Mouse (Mus musculus): Measurements from ENCODE around the gene Fbxl8. TPM values are rescaled to one million over a fixed set of nuclear protein-coding genes. Genes with fewer than 3 reads are reported as not detected.
A peak's percentile ranks its signal among the peaks of the same experiment; 100 is the strongest.

Fbxl8 gene
- polyA plus RNA-seq, 1 experiment: 2.1 TPM

DNA sequence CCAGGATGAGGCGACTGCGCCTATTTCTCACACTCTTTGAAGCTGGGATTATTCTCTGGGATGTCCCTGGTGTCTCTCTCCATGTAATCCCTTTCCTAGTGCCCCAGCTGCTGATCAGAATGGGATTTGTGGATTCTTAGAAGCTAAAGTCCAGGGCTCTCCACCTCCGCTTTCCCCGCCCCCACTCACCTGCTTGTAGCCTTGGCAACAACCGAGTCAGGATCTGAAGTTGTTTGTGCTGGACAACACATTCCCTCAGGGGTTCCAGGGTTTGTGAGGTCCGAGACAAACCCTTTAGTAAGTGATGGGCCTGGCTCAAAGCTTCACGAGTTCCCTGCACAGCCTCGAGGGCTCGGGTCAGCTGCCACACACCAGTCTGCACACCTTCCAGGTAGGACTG, 30.3 kb downstream of the Fbxl8 start:
- H3K27ac ChIP-seq (ENCODE audit: insufficient read depth, low read length): peak overlapping the region; percentile 1
- no peaks in the 10 kb centered on the region for H3K27me3 ChIP-seq (ENCODE audit: control insufficient read depth, insufficient read depth, low read length)
- TF ChIP-seq CTCF (IDR thresholded peaks at IDR 0.05; ENCODE audit: borderline replicate concordance, insufficient read depth, low read depth, low read length): no peak
- TF ChIP-seq POLR2A (IDR thresholded peaks at IDR 0.05; ENCODE audit: borderline replicate concordance, insufficient read depth, low read length): no peak
- no peak overlapping the region for H3K4me3 ChIP-seq (replicated peaks; ENCODE audit: insufficient read depth, low read depth, low read length)
- DNase-seq: no peak
- peaks cover 40% of the 10 kb centered on the region for H3K4me1 ChIP-seq (ENCODE audit: control insufficient read depth, insufficient read depth, low read length)
- WGBS: 68% methylated on average over 9 of the region's 9 CpGs

DNA sequence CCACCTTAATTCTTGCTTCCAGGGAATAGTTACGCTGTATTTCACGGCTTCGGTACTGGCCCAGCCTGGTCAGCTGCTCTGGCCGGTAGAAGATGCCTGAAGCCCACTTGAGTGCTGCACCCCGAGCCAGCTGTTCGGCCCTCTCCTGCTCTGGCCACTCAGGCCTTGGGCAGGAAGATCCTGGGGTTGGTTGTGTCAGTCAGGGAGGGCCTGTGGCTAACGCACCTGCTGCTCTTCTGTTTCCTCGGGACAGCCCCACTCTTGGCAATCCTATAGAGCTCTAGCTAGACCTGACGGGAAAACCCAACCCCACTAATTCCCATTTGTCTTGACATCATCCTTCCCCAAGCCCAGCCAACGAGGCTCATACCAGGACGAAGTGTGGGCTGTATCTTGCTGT, 30.8 kb downstream of the Fbxl8 start:
- no peak for TF ChIP-seq POLR2A (IDR thresholded peaks at IDR 0.05; ENCODE audit: borderline replicate concordance, insufficient read depth, low read length)
- TF ChIP-seq CTCF (IDR thresholded peaks at IDR 0.05; ENCODE audit: borderline replicate concordance, insufficient read depth, low read depth, low read length): no peak
- DNase-seq: no peak
- peaks cover 36% of the 10 kb centered on the region for H3K4me1 ChIP-seq (ENCODE audit: control insufficient read depth, insufficient read depth, low read length)
- H3K27me3 ChIP-seq (ENCODE audit: control insufficient read depth, insufficient read depth, low read length): no peaks in the 10 kb centered on the region
- WGBS: 61% methylated on average over 11 of the region's 11 CpGs
- no peak overlapping the region for H3K4me3 ChIP-seq (replicated peaks; ENCODE audit: insufficient read depth, low read depth, low read length)
- H3K27ac ChIP-seq (ENCODE audit: insufficient read depth, low read length): peak overlapping the region; percentile 8; the same call in 1 of the 2 replicates

DNA sequence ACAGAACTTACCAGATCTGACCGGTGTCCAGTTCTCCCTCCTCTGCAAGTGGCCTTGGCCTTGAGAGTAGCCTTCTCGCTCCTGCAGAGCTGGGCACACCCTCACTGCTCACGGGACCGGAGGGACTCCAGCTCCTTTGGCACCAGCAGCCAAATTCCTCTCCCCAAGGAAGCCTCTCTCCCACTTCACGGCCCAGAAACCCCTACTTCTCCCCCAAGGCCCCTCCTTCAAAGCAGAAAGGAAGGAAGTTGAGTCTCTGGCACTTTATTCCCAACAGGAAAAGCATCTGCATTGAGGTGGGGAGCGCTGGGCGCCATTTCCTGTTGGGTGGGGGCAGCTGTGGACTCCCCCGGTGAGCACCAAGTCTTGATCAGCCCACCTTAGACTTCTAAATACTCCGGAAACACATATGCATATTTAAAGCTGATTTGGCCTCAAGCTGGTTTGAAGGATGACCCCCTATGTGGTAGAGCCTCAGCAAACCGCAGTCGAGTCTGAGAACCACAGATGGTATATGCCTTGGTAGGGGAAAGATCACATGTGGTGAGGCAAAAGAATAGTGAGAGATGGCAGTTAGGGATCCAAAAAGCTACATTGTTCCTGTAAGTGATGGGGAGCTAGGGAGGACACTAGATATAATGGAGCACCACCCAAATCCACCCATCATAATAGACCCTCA, 31.6 kb downstream of the Fbxl8 start, which contains the start of gene Exoc3l:
TSS of gene Exoc3l (minus strand) at position 207 of the 679 bp plus-strand sequence.
- peak within 1 kb of the TSS; percentile 8 for H3K27ac ChIP-seq (ENCODE audit: insufficient read depth, low read length)
- H3K4me3 ChIP-seq (replicated peaks; ENCODE audit: insufficient read depth, low read depth, low read length): no peak within 1 kb of the TSS
- H3K27me3 ChIP-seq (ENCODE audit: control insufficient read depth, insufficient read depth, low read length): no peaks in the 10 kb centered on the region
- DNase-seq: no peak
- WGBS: 47% methylated on average over 11 of the region's 11 CpGs
- H3K4me1 ChIP-seq (ENCODE audit: control insufficient read depth, insufficient read depth, low read length): peaks cover 36% of the 10 kb centered on the region
- TF ChIP-seq CTCF (IDR thresholded peaks at IDR 0.05; ENCODE audit: borderline replicate concordance, insufficient read depth, low read depth, low read length): no peak
- no peak for TF ChIP-seq POLR2A (IDR thresholded peaks at IDR 0.05; ENCODE audit: borderline replicate concordance, insufficient read depth, low read length)

DNA sequence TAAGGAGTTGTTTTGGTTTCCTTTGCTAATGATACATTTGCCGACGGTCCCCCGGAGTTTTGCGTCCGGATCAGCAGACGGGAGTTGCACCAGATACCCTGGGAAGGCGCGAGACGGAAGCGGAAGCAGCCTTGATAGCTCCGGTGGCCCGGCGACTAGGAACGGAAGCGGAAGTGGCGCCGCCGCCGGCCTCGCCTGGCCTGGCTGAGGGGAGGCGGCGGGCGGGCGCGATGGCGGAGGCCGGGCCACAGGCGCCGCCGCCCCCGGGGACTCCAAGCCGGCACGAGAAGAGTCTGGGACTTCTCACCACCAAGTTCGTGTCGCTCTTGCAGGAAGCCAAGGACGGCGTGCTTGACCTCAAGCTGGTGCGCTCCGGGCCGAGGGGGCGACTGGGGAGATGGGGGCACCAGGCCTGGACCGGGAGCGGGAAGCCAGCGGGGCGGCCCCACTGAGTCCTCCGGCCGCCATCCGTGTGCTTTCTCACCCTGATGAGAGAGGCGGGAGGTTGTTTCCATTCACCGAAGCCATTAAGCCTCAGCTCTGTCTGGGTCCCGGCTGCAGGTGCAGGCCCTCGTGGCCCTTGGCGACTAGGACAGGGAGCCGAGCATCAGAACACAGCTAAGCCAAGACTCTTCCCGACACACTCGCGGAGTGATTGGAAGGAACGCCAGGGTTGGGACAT, 33.2 kb downstream of the Fbxl8 start, which contains the start of gene E2f4:
TSS of gene E2f4 (plus strand) at position 153 of the 682 bp plus-strand sequence.
- Histone ChIP-seq H3K27me3 (ENCODE audit: control insufficient read depth, insufficient read depth, low read length) (no peaks in the 10 kb centered on the region), H3K4me3 (replicated peaks; ENCODE audit: insufficient read depth, low read depth, low read length) (peak within 1 kb of the TSS; percentile 92), H3K4me1 (ENCODE audit: control insufficient read depth, insufficient read depth, low read length) (peaks cover 31% of the 10 kb centered on the region), H3K27ac (ENCODE audit: insufficient read depth, low read length) (peak within 1 kb of the TSS; percentile 59)
- peak; percentile 91 to 94 for DNase-seq
- TF ChIP-seq POLR2A (IDR thresholded peaks at IDR 0.05; ENCODE audit: borderline replicate concordance, insufficient read depth, low read length) (peak; percentile 42; the same call in 1 of the 2 replicates), CTCF (IDR thresholded peaks at IDR 0.05; ENCODE audit: borderline replicate concordance, insufficient read depth, low read depth, low read length) (no peak)
- WGBS: under 1% methylated on average over 58 of the region's 58 CpGs

DNA sequence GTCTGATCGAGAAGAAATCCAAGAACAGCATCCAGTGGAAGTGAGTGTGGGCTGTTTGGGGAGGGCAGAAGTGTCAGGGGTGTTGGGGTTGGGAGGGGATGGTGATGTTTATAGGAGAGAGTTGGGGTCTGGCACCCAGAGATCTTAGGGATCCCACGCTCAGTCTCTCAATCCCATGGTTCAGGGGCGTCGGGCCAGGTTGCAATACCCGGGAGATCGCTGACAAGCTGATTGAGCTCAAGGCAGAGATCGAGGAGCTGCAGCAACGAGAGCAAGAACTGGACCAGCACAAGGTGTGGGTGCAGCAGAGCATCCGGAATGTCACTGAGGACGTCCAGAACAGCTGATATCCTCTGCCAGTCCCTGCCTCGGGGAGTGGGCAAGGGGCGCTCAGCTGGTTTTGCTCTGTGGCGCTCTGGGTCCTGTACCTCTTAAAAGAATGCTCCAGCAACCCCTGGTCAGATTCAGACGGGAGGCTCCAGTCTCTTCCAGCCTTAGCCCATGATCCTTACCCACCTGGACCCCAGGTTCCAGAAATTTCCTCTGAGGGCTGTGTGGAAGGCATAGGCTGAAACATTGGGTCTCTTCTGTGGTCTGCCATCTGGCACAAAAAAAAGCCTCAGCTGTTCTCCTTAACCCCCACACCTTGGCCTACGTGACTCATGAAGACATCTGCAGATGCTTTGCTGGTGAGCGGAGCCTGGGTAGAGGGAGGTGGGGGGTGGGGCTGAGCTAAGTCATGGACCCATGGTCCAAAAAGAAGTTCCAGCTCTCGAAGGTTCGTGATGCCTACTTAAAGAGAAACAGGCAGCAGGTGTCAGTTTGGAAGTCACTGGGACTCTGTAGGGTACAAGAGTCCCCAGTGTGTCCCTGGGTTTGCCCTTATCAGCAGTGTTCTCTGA, 34.2 kb downstream of the Fbxl8 start:
- no peak for TF ChIP-seq CTCF (IDR thresholded peaks at IDR 0.05; ENCODE audit: borderline replicate concordance, insufficient read depth, low read depth, low read length)
- TF ChIP-seq POLR2A (IDR thresholded peaks at IDR 0.05; ENCODE audit: borderline replicate concordance, insufficient read depth, low read length): no peak
- Histone ChIP-seq H3K4me3 (replicated peaks; ENCODE audit: insufficient read depth, low read depth, low read length) (peak overlapping the region; percentile 92), H3K27me3 (ENCODE audit: control insufficient read depth, insufficient read depth, low read length) (no peaks in the 10 kb centered on the region), H3K4me1 (ENCODE audit: control insufficient read depth, insufficient read depth, low read length) (peaks cover 24% of the 10 kb centered on the region), H3K27ac (ENCODE audit: insufficient read depth, low read length) (no peak overlapping the region)
- DNase-seq: no peak
- 29% methylated on average over 18 of the region's 18 CpGs for WGBS

DNA sequence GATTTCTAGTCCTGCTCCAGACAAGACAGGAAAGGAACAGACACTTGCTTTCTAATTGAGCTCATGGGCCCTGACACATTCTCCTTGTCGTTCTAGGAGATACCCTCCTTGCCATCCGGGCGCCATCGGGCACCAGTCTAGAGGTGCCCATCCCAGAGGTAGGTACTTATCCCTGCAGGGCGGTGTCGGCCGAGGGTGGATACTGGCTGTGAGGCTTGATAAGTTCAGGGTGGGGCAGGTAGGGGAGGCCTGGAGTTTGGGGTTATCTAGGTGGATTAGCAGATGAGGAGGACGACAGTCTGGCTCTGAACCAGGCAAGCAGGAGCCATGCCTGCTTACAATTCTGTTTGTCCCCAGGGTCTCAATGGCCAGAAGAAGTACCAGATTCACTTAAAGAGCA, 35.5 kb downstream of the Fbxl8 start:
- no peak for DNase-seq

DNA sequence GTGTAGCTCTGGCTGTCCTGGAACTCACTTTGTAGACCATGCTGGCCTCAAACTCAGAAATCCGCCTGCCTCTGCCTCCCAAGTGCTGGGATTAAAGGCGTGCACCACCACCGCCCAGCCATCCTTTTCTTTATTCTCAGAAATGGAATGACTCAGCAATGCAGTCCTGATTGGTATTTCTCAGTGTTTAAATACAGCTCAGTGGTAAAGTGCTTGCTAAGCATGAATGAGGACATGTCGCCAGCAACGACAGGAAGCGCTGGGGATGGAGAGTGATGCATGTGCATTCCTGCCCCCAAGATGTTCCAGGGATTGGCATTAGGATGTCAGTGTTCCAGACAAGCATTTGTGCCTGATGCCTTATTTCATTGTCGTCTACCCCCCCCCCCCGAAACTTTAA, 38.9 kb downstream of the Fbxl8 start:
- no peak overlapping the region for H3K4me3 ChIP-seq (replicated peaks; ENCODE audit: insufficient read depth, low read depth, low read length)
- no peaks in the 10 kb centered on the region for H3K27me3 ChIP-seq (ENCODE audit: control insufficient read depth, insufficient read depth, low read length)
- no peak for DNase-seq
- TF ChIP-seq POLR2A (IDR thresholded peaks at IDR 0.05; ENCODE audit: borderline replicate concordance, insufficient read depth, low read length) (no peak), CTCF (IDR thresholded peaks at IDR 0.05; ENCODE audit: borderline replicate concordance, insufficient read depth, low read depth, low read length) (no peak)
- whole genome bisulfite sequencing: 70% methylated on average over 8 of the region's 8 CpGs
- no peak overlapping the region for H3K27ac ChIP-seq (ENCODE audit: insufficient read depth, low read length)
- peaks cover 41% of the 10 kb centered on the region for H3K4me1 ChIP-seq (ENCODE audit: control insufficient read depth, insufficient read depth, low read length)

More for the DNA sequence above, 35.5 kb downstream of the Fbxl8 start:
- peaks cover 24% of the 10 kb centered on the region for H3K4me1 ChIP-seq (ENCODE audit: control insufficient read depth, insufficient read depth, low read length)
- no peak overlapping the region for H3K27ac ChIP-seq (ENCODE audit: insufficient read depth, low read length)
- H3K4me3 ChIP-seq (replicated peaks; ENCODE audit: insufficient read depth, low read depth, low read length): no peak overlapping the region
- H3K27me3 ChIP-seq (ENCODE audit: control insufficient read depth, insufficient read depth, low read length): no peaks in the 10 kb centered on the region
- 94% methylated on average over 8 of the region's 8 CpGs for WGBS
- TF ChIP-seq CTCF (IDR thresholded peaks at IDR 0.05; ENCODE audit: borderline replicate concordance, insufficient read depth, low read depth, low read length): no peak
- TF ChIP-seq POLR2A (IDR thresholded peaks at IDR 0.05; ENCODE audit: borderline replicate concordance, insufficient read depth, low read length): no peak
